Mouse (Mus musculus): ENCODE measurements at regions not wholly inside any gene's neighbourhood (a gene's known extent, or its start where the extent isn't known, plus 50 kb on each side); places are given as distances from the start of the nearest gene placed in this dataset.
A peak's percentile ranks its signal among the peaks of the same experiment; 100 is the strongest.

DNA sequence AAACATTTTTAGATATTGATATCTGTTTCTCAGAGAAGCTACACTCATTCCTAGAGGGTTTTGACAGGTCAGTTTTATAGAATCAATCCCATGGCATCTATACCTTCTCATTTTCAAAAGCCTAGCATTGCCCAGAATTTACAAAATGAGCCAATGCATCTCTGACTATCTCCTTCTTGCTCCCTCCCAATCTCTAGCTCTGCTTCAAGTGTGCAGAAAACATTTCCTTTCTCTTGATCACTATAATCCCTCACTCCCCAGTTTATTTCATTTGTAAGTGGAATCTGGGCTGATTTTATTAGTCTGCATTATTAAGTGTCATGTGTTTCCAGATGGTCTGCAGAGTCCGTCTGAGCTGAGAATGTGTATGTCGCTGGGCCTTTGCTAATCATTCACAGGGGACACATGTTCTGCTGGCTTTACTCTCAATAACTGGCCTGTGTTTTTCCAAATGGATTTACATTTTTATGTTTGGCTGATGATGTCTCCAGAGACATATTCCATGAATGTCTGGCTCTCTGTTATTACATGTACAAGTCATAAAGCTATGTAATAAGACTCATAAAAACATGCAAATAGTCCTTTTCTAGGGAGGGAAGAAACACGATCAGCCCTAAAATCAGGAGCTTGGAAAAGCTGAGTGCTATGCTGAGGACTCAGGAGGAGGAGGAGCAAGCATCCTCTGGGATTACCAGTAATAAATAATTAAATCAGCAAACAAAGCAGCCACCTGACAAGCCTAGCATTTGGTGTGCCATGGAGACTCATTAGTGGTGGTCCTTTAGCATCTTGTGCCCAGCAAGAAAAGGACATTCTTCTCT lies 366.0 kb upstream of the Apob start:
- no peaks in the 10 kb centered on the region for H3K27me3 ChIP-seq (ENCODE audit: control insufficient read depth, insufficient read depth, low read length)
- ATAC-seq (ENCODE audit: low FRiP score), result peak; percentile 48; the same call in 1 of the 2 replicates
- no peaks in the 10 kb centered on the region for H3K4me1 ChIP-seq (ENCODE audit: control insufficient read depth, insufficient read depth, low read length)
- no peak overlapping the region for H3K4me3 ChIP-seq (ENCODE audit: low read depth, low read length)
- WGBS, result 78% methylated on average over 3 of the region's 3 CpGs
- no peak overlapping the region; the same call in 1 of the 2 replicates for H3K27ac ChIP-seq (ENCODE audit: low read depth, low read length)
- H3K9ac ChIP-seq (ENCODE audit: low read length), result no peak overlapping the region
- DNase-seq (ENCODE audit: low spot score, missing footprints), result no peak
- H3K36me3 ChIP-seq (ENCODE audit: control insufficient read depth, insufficient read depth, low read length), result no peaks in the 10 kb centered on the region
- no peak overlapping the region for H3K4me2 ChIP-seq
- H3K9me3 ChIP-seq (ENCODE audit: control insufficient read depth, low read length), result no peaks in the 10 kb centered on the region

DNA sequence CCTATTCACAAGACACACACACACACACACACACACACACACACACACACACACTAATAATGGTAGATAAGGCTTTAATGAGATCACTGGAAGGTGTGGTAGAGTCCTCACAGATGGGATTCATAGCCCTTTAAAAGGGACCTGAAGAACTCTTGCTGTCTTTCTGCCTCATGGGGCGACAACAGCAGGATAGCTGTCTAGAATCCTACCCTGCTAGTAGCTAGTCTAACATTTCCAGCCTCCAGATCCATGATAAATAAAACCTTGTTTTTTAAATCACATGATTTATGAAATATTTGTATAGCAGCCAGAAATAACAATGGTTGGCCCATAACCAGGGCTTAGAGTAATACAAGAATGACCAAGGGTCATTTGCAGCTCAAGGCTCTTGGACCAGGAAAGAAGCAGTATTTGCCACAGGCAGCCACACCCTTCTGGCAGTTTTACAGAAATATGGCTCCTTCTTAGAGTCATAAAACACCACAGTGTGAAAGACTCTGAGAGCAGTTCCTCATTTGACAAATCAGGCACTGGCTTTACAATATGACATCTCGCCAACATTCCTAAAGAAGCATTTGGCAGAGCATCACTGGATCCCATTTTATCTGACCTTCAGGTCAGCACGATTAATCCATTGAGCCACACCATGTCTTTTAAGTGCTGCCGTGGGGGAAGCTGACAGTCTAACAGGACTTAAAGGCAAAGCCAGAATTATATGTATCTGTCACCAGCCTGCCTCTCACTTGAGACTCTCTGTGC lies 340.9 kb upstream of the Apob start:
- Histone ChIP-seq H3K4me1 (ENCODE audit: control insufficient read depth, insufficient read depth, low read length) (no peaks in the 10 kb centered on the region), H3K36me3 (ENCODE audit: control insufficient read depth, insufficient read depth, low read length) (no peaks in the 10 kb centered on the region), H3K27ac (ENCODE audit: low read depth, low read length) (no peak overlapping the region), H3K4me3 (ENCODE audit: low read depth, low read length) (no peak overlapping the region), H3K9me3 (ENCODE audit: control insufficient read depth, low read length) (no peaks in the 10 kb centered on the region), H3K27me3 (ENCODE audit: control insufficient read depth, insufficient read depth, low read length) (no peaks in the 10 kb centered on the region), H3K9ac (ENCODE audit: low read length) (no peak overlapping the region), H3K4me2 (no peak overlapping the region)
- DNase-seq (ENCODE audit: low spot score, missing footprints) (no peak), ATAC-seq (ENCODE audit: low FRiP score) (no peak)
- 83% methylated on average over 4 of the region's 4 CpGs for WGBS

DNA sequence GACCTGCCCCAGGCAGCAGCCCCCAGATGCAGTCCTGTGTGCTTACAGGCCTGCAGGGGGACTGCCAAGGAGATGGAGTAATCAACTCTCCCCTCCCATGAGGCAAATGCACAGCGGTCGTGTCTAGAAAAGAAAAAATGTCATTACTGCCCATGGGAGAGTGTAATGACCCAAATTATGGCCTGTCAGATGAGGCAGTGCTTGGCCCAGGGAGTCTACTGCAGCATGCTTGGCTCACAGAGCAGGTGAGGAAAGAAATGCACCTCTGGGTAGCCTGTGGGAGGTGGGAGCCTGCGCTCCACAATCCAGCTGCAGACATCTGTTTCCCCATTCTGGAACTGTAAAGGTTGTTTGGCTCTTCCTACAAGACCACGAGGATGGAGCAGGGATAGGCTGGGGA lies 339.8 kb upstream of the Apob start:
- Histone ChIP-seq H3K27ac (ENCODE audit: low read depth, low read length) (no peak overlapping the region), H3K9me3 (ENCODE audit: control insufficient read depth, low read length) (no peaks in the 10 kb centered on the region), H3K9ac (ENCODE audit: low read length) (no peak overlapping the region), H3K4me1 (ENCODE audit: control insufficient read depth, insufficient read depth, low read length) (no peaks in the 10 kb centered on the region), H3K27me3 (ENCODE audit: control insufficient read depth, insufficient read depth, low read length) (no peaks in the 10 kb centered on the region), H3K4me2 (no peak overlapping the region), H3K4me3 (ENCODE audit: low read depth, low read length) (no peak overlapping the region), H3K36me3 (ENCODE audit: control insufficient read depth, insufficient read depth, low read length) (no peaks in the 10 kb centered on the region)
- no peak for DNase-seq (ENCODE audit: low spot score, missing footprints)
- no peak for ATAC-seq (ENCODE audit: low FRiP score)
- WGBS, result 81% methylated on average over 4 of the region's 4 CpGs

DNA sequence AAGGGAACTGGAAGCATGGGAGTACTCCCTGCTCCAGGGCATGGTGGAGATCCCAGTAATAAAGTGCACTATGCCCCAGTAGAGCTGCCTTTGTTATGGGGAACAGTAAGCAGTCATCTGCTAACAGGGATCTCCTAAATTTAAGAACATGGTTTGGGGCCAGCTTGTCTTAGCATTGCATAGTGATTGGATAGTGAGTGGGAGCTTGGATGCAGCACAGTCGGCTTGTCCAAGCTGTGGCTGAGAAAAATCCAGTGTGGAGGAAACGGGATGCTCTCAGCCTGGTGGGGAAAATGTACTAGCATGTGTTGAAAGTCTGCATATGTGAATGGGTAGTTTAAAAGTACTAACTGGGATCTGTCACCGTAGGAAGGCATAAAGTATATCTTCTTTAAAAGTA lies 326.6 kb upstream of the Apob start:
- no peaks in the 10 kb centered on the region for H3K27me3 ChIP-seq (ENCODE audit: control insufficient read depth, insufficient read depth, low read length)
- H3K9me3 ChIP-seq (ENCODE audit: control insufficient read depth, low read length), result no peaks in the 10 kb centered on the region
- H3K4me2 ChIP-seq, result no peak overlapping the region
- WGBS, result 92% methylated on average over 3 of the region's 3 CpGs
- no peaks in the 10 kb centered on the region for H3K36me3 ChIP-seq (ENCODE audit: control insufficient read depth, insufficient read depth, low read length)
- no peak overlapping the region for H3K27ac ChIP-seq (ENCODE audit: low read depth, low read length)
- no peaks in the 10 kb centered on the region for H3K4me1 ChIP-seq (ENCODE audit: control insufficient read depth, insufficient read depth, low read length)
- DNase-seq (ENCODE audit: low spot score, missing footprints) (no peak), ATAC-seq (ENCODE audit: low FRiP score) (no peak)
- H3K4me3 ChIP-seq (ENCODE audit: low read depth, low read length), result no peak overlapping the region
- H3K9ac ChIP-seq (ENCODE audit: low read length), result no peak overlapping the region

DNA sequence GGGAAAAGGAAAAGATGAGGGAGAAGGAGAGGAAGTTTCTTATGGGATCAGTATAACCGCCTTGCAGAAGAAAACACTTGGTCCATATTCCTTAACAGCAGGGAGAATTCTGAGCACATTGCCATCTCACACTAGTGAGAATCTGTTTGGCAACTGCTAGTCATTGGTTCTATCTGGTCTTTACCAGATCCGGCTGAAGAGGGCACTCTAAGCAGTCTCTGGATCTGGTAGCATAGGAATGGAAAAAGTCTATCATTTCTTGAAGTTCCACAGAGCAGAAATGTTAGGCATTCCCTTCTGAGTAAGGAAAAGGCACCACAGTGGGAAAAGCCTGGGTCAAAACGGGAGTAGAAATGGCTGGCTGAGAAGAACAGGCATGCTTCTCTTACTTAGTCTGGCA lies 315.4 kb upstream of the Apob start:
- no peak for ATAC-seq (ENCODE audit: low FRiP score)
- H3K9ac ChIP-seq (ENCODE audit: low read length), result no peak overlapping the region
- H3K27ac ChIP-seq (ENCODE audit: low read depth, low read length), result no peak overlapping the region
- H3K4me3 ChIP-seq (ENCODE audit: low read depth, low read length), result no peak overlapping the region
- H3K4me2 ChIP-seq, result no peak overlapping the region
- no peaks in the 10 kb centered on the region for H3K9me3 ChIP-seq (ENCODE audit: control insufficient read depth, low read length)
- DNase-seq (ENCODE audit: low spot score, missing footprints), result no peak
- no peaks in the 10 kb centered on the region for H3K36me3 ChIP-seq (ENCODE audit: control insufficient read depth, insufficient read depth, low read length)
- no peaks in the 10 kb centered on the region for H3K4me1 ChIP-seq (ENCODE audit: control insufficient read depth, insufficient read depth, low read length)
- no peaks in the 10 kb centered on the region for H3K27me3 ChIP-seq (ENCODE audit: control insufficient read depth, insufficient read depth, low read length)
- WGBS, result 55% methylated on average over 3 of the region's 3 CpGs

DNA sequence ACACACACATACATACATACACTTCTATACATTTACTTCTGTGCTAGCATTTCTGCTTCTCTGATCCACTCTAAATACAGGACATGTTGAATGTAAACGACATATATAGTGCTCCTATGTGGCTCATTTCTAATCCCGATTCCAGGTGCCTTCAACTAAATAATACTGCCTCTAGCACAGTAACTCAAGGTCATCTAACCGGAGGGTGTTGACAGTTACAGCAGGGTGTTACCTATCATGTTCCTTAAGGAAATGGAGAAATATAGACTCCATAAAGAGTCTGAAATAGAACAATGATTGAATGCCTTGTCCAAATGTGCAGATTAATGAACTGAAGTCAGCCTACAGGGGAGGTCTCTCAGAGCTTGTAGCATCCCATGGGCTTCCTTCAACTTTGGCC lies 307.3 kb upstream of the Apob start:
- Histone ChIP-seq H3K27me3 (ENCODE audit: control insufficient read depth, insufficient read depth, low read length) (no peaks in the 10 kb centered on the region), H3K9ac (ENCODE audit: low read length) (no peak overlapping the region), H3K9me3 (ENCODE audit: control insufficient read depth, low read length) (no peaks in the 10 kb centered on the region), H3K4me2 (no peak overlapping the region), H3K27ac (ENCODE audit: low read depth, low read length) (no peak overlapping the region), H3K4me3 (ENCODE audit: low read depth, low read length) (no peak overlapping the region), H3K36me3 (ENCODE audit: control insufficient read depth, insufficient read depth, low read length) (no peaks in the 10 kb centered on the region), H3K4me1 (ENCODE audit: control insufficient read depth, insufficient read depth, low read length) (no peaks in the 10 kb centered on the region)
- DNase-seq (ENCODE audit: low spot score, missing footprints) (no peak), ATAC-seq (ENCODE audit: low FRiP score) (no peak)
- WGBS, result 91% methylated on average over 3 of the region's 3 CpGs

DNA sequence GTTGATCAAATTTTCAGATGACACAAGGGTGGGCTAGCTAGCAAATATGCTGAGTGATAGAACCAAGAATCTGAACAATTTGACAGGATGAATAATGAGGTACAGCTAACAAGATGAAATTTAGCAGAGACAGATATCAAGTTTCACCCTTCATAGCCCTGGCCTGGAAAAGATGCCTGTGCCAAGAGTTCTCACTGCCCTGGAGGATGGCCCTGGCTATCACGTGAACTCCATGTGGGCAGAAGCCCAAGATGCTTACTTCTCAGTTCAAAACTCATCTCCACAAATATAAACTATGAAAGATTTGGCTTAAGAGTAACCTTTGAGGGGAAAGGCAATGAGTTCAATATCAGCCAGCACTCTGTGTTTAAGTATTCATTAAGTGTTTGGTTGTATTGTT lies 306.9 kb upstream of the Apob start:
- Histone ChIP-seq H3K36me3 (ENCODE audit: control insufficient read depth, insufficient read depth, low read length) (no peaks in the 10 kb centered on the region), H3K4me3 (ENCODE audit: low read depth, low read length) (no peak overlapping the region), H3K27me3 (ENCODE audit: control insufficient read depth, insufficient read depth, low read length) (no peaks in the 10 kb centered on the region), H3K9me3 (ENCODE audit: control insufficient read depth, low read length) (no peaks in the 10 kb centered on the region), H3K27ac (ENCODE audit: low read depth, low read length) (no peak overlapping the region), H3K9ac (ENCODE audit: low read length) (no peak overlapping the region), H3K4me2 (no peak overlapping the region), H3K4me1 (ENCODE audit: control insufficient read depth, insufficient read depth, low read length) (no peaks in the 10 kb centered on the region)
- 74% methylated on average over 1 of the region's 1 CpGs for WGBS
- ATAC-seq (ENCODE audit: low FRiP score) (no peak), DNase-seq (ENCODE audit: low spot score, missing footprints) (no peak)

DNA sequence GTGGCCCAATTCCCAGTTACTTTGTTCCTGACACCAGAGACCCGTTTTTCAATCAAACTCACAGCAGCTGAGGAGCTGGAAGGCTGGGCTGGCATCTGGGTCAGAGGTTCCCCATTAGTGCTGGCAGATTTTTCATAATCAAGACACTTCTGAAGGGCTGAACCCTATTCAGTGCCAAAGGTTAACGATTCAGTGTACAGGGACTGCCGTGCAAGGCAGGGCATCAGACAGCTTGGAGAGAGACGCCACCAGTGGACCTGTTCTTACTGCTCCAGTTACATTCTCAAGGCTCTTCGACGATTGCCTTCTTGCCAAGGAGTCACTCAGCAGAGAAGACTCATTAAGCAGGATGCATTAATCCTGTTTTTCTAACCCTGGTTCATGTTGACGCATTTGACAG lies 285.5 kb upstream of the Apob start:
- H3K36me3 ChIP-seq (ENCODE audit: control insufficient read depth, insufficient read depth, low read length), result no peaks in the 10 kb centered on the region
- H3K4me2 ChIP-seq, result no peak overlapping the region
- 0 out of 2 replicates have a peak, but pooled peaks have one; percentile 44 for ATAC-seq (ENCODE audit: low FRiP score)
- no peak overlapping the region for H3K4me3 ChIP-seq (ENCODE audit: low read depth, low read length)
- H3K27ac ChIP-seq (ENCODE audit: low read depth, low read length), result no peak overlapping the region
- DNase-seq (ENCODE audit: low spot score, missing footprints), result peak; percentile 39
- H3K9me3 ChIP-seq (ENCODE audit: control insufficient read depth, low read length), result no peaks in the 10 kb centered on the region
- WGBS, result 66% methylated on average over 7 of the region's 7 CpGs
- no peak overlapping the region for H3K9ac ChIP-seq (ENCODE audit: low read length)
- no peaks in the 10 kb centered on the region; the same call in 1 of the 2 replicates for H3K4me1 ChIP-seq (ENCODE audit: control insufficient read depth, insufficient read depth, low read length)
- H3K27me3 ChIP-seq (ENCODE audit: control insufficient read depth, insufficient read depth, low read length), result no peaks in the 10 kb centered on the region

DNA sequence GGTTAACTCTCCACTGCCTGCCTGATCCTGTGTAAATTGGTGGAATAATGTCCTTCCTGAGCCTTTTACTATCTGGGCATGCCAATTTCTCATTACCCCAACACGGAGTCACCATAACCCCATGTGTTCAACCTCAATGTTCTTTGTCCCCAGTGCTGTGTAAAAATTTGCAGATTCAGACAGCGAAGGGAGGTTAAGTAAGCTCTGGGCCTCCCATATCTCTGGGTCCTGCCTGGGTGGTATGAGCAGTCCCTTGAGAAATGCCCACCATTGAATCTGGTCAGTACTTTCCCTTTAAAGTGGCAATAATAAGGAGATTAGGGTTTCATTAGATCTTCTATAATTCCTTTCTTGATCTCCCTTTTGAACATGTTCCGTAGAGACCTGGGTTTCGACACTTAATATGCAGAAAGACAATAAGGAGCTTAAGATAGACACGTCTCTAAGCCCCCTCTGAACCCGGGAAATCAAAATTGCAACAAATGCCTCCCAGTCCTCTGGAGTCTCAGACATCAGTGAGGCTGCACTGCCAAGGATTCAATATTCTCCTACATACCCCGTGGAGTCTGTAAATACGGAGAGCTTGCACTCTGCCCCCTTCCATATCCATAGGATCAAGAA lies 279.0 kb upstream of the Apob start:
- no peaks in the 10 kb centered on the region for H3K36me3 ChIP-seq (ENCODE audit: control insufficient read depth, insufficient read depth, low read length)
- no peak overlapping the region for H3K9ac ChIP-seq (ENCODE audit: low read length)
- H3K4me2 ChIP-seq, result no peak overlapping the region
- WGBS, result 20% methylated on average over 8 of the region's 8 CpGs
- DNase-seq (ENCODE audit: low spot score, missing footprints) (peak; percentile 91), ATAC-seq (ENCODE audit: low FRiP score) (peak; percentile 91)
- peaks cover 10% of the 10 kb centered on the region; the same call in 1 of the 2 replicates for H3K4me1 ChIP-seq (ENCODE audit: control insufficient read depth, insufficient read depth, low read length)
- no peaks in the 10 kb centered on the region for H3K27me3 ChIP-seq (ENCODE audit: control insufficient read depth, insufficient read depth, low read length)
- H3K4me3 ChIP-seq (ENCODE audit: low read depth, low read length), result no peak overlapping the region
- peak overlapping the region; percentile 22; the same call in 1 of the 2 replicates for H3K27ac ChIP-seq (ENCODE audit: low read depth, low read length)
- no peaks in the 10 kb centered on the region for H3K9me3 ChIP-seq (ENCODE audit: control insufficient read depth, low read length)

Measured in midbrain, embryonic 11.5 days (tissue).